Mouse (Mus musculus) natural killer cell, adult 2 months (primary cell): Measurements from ENCODE around the gene Ston2.

Experiments used
- DNase-seq, 2 experiments: peaks; one replicate each; pipeline ENCODE4 v3.0.0; 2022; ENCODE audit warnings: low spot score in 2 of 2

Gene Ston2

GRCm38 (mm10) chr12:91663260-91663659, 124.9 kb downstream of the Ston2 start:
- DNase-seq, result no peak

- no peak for DNase-seq
These were observed 125.3 kb downstream of the Ston2 start for GRCm38 (mm10) chr12:91662844-91663243.

GRCm38 (mm10) chr12:91660640-91661417, 127.4 kb downstream of the Ston2 start:
- no peak for DNase-seq

- no peak for DNase-seq
These were observed 133.6 kb downstream of the Ston2 start for GRCm38 (mm10) chr12:91654399-91655122.

GRCm38 (mm10) chr12:91648426-91648825, 139.8 kb downstream of the Ston2 start:
- DNase-seq, result no peak

GRCm38 (mm10) chr12:91645361-91646123, 142.6 kb downstream of the Ston2 start:
- DNase-seq, result no peak

GRCm38 (mm10) chr12:91643221-91643620, 145.0 kb downstream of the Ston2 start:
- DNase-seq, result no peak

GRCm38 (mm10) chr12:91642426-91643093, 145.6 kb downstream of the Ston2 start:
- DNase-seq, result no peak

GRCm38 (mm10) chr12:91641631-91642141, 146.5 kb downstream of the Ston2 start:
- DNase-seq, result no peak

GRCm38 (mm10) chr12:91641133-91641532, 147.1 kb downstream of the Ston2 start:
- no peak for DNase-seq

GRCm38 (mm10) chr12:91640712-91641111, 147.5 kb downstream of the Ston2 start:
- peak; percentile 4 to 8 for DNase-seq

- no peak for DNase-seq
These were observed 149.8 kb downstream of the Ston2 start for GRCm38 (mm10) chr12:91638351-91638750.

- no peak for DNase-seq
These were observed 150.9 kb downstream of the Ston2 start for GRCm38 (mm10) chr12:91637136-91637909.

GRCm38 (mm10) chr12:91626482-91626881, 161.7 kb downstream of the Ston2 start:
- no peak for DNase-seq

GRCm38 (mm10) chr12:91625013-91625412, 163.2 kb downstream of the Ston2 start:
- peak; percentile 10 to 50 for DNase-seq

- DNase-seq, result no peak
These were observed 178.8 kb downstream of the Ston2 start for GRCm38 (mm10) chr12:91609425-91609824.

GRCm38 (mm10) chr12:91607678-91608077, 180.5 kb downstream of the Ston2 start:
- DNase-seq, result no peak

GRCm38 (mm10) chr12:91606651-91607050, 181.5 kb downstream of the Ston2 start:
- DNase-seq, result no peak

- DNase-seq, result no peak
These were observed 183.6 kb downstream of the Ston2 start for GRCm38 (mm10) chr12:91604600-91604999.

- DNase-seq, result peak in 1 of 2 experiments; percentile 54
These were observed 196.1 kb downstream of the Ston2 start for GRCm38 (mm10) chr12:91592128-91592527.

- no peak for DNase-seq
These were observed 197.0 kb downstream of the Ston2 start for GRCm38 (mm10) chr12:91591191-91591590.
